Mouse (Mus musculus) bone marrow, adult 2 months (tissue): ENCODE measurements around the gene Spag8.

ENCODE experiments used
- CTCF ChIP-seq: fragments of 200-500 bp; IDR thresholded peaks from 2 replicates; pipeline ENCODE4 v1.5.1; 2011; ENCODE audit warnings: low read length, control low read depth; ENCODE audit not compliant: control insufficient read depth, insufficient read depth
- POLR2A ChIP-seq: fragments of 200-500 bp; IDR thresholded peaks from 2 replicates; pipeline ENCODE4 v1.6.1; 2011; ENCODE audit warnings: low read depth, mild to moderate bottlenecking, control low read depth, low read length, borderline replicate concordance; ENCODE audit not compliant: control insufficient read depth

GRCm38 (mm10) chr4:43640076-43640475 lies 13.3 kb downstream of the Spag8 start:
- no peak for TF ChIP-seq POLR2A
- no peak for TF ChIP-seq CTCF
